Mouse (Mus musculus) spleen, adult 18-20 months (tissue): Measurements from ENCODE around the gene Utf1.

Source experiments
- DNase-seq, 2 experiments: peaks; one replicate each; pipeline ENCODE4 v3.0.0; 2022; ENCODE audit warnings: mixed read lengths in 2 of 2

Gene Utf1

DNA sequence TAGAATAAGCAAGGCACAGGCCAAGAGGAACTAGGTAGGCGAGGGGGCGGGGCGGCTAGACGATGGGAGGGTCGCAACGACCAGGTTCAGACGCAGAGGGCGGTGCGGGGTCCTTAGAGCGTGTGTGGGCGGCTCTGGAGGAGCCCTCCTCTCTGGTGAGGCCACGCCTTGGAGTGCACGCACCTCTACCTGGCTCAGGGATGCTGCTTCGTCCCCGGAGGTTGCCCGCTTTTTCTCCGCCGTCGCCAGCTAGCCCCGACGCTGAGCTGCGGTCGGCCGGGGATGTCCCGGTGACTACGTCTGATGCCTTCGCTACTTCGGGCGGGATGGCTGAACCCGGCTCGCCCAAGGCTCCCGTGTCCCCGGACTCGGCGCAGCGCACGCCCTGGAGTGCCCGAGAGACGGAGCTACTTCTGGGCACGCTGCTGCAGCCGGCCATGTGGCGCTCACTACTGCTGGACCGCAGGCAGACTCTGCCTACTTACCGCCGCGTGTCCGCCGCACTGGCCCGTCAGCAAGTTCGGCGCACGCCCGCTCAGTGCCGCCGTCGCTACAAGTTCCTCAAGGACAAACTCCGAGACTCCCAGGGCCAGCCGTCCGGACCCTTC lies at the start of gene Utf1:
Gene Utf1, plus strand, starts transcription at position 116 of the 608 bp plus-strand sequence.
- DNase-seq = peak in 1 of 2 experiments; percentile 30

- no peak for DNase-seq
These were observed 48.7 kb upstream of the Utf1 start, which contains the start of gene Kndc1 for GRCm38 (mm10) chr7:139894655-139895557. Gene Kndc1 (plus strand): TSS chr7:139894696.

DNA sequence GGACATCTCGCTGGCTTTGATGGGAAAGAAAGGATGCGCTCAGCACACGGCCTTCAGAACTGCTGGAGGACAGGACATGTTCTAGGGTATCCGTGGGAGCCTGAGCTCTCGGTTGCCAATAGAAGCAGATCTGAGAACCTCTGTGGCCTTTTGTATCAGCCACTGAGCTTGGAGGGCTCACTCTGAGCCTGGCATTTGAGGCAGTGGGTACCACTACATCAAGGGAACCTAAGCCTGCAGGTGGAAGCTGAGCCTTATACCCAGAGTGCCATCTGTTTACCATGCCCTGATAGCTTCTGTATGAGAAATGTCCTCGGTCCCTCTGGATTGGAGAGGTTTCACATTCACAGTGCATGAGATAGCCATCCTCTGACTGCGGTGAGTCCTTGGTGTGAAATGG lies 47.3 kb upstream of the Utf1 start:
- DNase-seq = no peak

- no peak for DNase-seq
These were observed 46.8 kb upstream of the Utf1 start for GRCm38 (mm10) chr7:139896796-139897195.

DNA sequence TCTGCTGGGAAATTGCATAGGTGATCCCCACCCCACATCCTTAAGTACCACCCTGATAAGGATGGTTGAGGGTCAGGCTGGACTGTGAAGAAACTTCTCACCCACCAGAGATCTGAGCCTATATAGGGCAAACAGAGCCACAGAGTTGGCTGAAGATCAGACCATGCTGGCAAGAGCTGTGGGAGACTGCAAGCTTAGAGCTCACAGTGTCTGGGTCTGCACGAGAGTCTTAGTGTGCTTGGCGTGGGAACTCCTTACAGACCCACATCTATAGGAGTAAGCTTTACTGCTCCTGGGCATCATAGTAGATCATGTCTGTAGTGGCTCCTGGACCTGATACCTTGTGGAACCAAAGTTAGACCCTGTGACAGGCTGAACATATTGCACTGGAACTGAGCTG lies 45.0 kb upstream of the Utf1 start:
- no peak for DNase-seq

- no peak for DNase-seq
These were observed 44.1 kb upstream of the Utf1 start for GRCm38 (mm10) chr7:139899505-139899904.

GRCm38 (mm10) chr7:139900456-139900855 lies 43.1 kb upstream of the Utf1 start:
- no peak for DNase-seq

DNA sequence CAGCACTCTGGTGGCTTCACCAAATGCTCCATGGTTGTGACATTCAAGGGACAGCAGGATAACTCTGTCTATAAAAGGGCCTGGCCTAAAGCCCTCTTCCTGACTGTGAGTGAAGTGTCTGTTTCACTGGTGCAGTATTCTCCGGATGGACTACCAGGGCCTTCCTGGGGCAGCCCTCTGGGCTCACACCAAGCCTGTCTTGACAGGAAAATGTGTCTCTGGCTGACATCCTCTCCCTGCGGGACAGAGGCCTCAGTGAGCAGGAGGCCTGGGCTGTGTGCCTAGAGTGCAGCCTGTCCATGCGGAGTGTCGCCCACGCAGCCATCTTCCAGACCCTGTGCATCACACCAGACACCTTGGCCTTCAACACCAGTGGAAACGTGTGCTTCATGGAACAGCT lies 42.7 kb upstream of the Utf1 start:
- no peak for DNase-seq

- no peak for DNase-seq
These were observed 41.6 kb upstream of the Utf1 start for GRCm38 (mm10) chr7:139901981-139902380.

DNA sequence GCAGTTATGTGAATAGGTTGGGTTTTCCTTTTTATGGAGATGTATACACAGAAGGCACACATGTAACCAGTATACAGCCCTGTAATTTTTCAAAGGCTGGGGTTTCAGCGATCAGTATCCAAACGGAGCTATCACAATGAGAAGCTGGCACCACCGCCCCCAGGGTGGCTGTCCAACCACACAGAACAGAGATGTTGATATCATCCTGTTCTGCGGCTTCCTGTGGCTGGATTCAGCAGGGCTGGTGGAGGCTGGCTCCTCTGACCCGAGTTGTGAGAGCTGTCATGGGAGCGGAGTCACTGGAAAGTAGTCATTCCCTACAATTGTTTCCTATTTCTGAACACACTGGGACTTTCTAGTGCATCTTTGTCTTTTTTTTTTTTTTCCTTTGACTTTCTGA lies 38.3 kb upstream of the Utf1 start:
- DNase-seq = no peak

GRCm38 (mm10) chr7:139905661-139906060 lies 37.9 kb upstream of the Utf1 start:
- DNase-seq = peak in 1 of 2 experiments; percentile 36

DNA sequence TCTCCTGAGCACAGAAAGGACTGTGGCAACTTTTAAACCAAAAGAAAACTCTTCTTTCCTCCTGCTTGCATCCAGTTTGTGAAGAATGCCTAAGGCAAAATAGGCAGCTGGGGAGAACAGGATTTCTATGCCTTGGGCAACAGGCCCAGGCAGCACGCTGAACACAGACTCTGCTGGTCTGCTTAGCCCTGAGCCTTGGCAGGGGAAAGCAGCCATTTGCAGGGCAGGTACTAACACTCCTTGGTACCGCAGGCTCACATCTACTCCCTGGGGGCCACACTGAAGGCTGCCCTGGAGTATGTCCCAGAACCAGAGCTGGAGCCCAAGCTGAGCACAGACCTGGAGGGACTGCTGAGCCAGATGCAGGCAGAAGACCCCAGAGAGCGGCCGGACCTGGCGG lies 35.4 kb upstream of the Utf1 start:
- no peak for DNase-seq

GRCm38 (mm10) chr7:139909469-139909868 lies 34.1 kb upstream of the Utf1 start:
- DNase-seq = no peak

DNA sequence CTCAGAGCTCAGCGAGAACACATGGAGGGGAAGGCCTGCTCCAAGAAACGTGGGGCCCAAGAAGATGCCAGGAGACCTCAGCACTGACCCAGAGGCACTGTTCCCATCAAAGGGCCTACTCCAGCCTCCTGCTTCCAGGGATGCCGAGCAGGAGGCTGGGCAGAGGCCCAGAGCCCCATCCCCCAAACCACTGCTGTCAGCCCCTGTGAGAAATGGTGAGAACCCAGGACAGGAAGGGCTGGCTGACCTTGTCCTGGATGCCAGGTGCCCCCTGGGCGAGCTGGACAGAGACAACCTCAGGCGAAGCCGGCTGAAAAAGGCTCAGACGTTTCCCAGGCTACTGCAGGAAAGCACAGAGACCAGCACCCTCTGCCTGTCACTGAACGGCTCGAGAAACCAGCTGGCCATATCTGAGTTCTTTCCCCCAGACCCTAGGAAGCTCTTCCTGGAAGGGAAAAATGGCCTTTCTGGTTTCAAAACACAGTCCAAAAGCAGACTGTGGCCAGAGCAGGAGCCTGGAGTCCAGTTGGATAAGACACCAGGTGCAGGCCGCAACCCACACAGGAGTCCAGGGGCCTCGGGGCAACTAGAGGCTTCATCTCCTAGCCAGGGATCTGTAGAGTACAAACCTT lies 33.3 kb upstream of the Utf1 start:
- no peak for DNase-seq

DNA sequence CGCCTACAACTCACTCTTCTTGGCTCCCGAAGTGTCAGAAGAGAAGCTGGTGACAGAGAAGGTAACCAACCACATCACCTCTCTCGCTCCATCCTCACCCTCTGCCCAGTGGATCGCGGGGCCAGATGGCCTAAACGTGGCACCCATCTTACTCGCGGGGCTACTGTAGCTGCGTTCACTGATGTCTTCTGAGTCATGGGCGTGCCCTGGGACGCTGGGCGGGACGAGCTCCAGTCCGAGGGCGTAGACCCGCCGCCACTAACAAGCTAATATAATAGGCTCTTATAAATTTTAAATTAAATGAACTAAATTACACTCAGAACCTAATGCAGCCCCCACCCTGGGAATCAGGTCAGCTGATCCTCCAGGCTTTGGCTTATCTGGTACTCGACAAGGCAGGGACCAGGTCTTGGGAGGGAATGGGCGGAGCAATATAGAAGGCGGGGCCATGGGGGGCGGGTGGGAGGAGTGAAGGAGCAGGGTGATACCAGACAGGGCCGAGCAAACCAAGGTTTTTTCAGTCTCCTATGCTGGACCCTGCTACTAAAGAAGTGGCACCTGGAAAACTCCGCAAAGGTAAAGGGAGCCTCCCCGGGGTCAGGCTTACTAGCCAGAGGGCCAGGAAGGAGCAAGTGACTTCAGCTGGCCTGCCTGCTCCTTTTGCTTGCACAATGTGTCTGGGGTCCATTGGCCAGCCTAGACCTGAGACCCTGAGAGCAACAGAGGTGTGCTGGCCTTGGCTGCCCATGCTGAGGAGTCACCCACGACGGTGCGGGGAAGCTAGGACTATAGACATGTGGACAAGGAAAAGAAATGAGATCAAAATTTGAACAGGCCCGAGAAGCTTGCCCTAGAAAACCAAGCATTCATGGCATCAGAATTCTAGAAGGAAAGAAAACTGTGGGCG lies 29.2 kb upstream of the Utf1 start:
- DNase-seq = no peak

GRCm38 (mm10) chr7:139915646-139916257 lies 27.8 kb upstream of the Utf1 start:
- no peak for DNase-seq

- no peak for DNase-seq
These were observed 27.2 kb upstream of the Utf1 start for GRCm38 (mm10) chr7:139916345-139916744.

- no peak for DNase-seq
These were observed 25.3 kb upstream of the Utf1 start for GRCm38 (mm10) chr7:139918262-139918661.

- peak in 1 of 2 experiments; percentile 44 for DNase-seq
These were observed 12.9 kb upstream of the Utf1 start for GRCm38 (mm10) chr7:139930732-139931131.

DNA sequence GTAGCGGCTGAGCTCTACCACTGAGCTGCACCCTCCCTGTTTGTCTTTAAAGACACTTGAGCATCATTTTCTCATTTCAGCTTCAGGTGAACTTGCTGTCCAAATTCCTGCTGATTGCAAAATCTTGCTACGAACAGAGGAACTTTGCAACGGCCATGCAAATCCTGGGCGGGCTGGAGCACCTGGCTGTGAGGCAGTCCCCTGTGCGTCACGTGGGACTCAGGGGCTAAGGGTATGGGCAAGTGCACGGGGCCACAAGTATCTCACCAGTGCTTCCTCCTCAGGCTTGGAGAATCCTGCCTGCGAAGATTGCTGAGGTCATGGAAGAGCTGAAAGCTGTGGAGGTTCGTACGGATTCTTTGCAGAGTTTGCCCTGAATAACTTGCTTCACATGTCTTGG lies 6.9 kb upstream of the Utf1 start:
- DNase-seq = no peak

DNA sequence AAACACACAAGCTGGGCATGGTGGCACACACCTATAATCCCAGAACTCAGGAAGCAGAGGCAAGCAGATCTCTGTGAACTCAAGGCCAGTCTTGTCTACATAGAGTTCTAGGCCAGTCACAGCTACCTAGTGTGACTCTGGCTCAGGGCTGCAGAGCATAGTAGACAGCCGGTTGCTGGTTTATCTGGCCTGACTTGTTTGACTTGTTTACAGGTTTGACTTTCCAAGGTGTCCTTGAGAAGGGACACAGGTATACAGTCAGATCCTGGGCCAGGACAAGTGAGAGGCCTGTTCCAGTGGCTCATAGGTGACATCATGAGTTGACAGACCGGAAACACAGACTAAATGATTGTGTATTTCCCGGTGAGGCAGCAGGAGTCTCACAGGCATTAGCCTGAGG lies 6.5 kb upstream of the Utf1 start:
- no peak for DNase-seq

- no peak for DNase-seq
These were observed 5.8 kb upstream of the Utf1 start for GRCm38 (mm10) chr7:139937810-139938209.
